Mouse (Mus musculus) layer of hippocampus, postnatal 36 days (tissue): Measurements from ENCODE around the gene Gm28053. TPM values are rescaled to one million over a fixed set of nuclear protein-coding genes. Genes with fewer than 3 reads are reported as not detected.
"Not testable (repeated sequence)": the region's sequence is repeated elsewhere in the genome, so short reads cannot be mapped to it uniquely, and the experiment has no call there.

Experiments used
- DNase-seq, 2 experiments: peaks; one replicate each; pipeline ENCODE4 v3.0.0; 2022
- total RNA-seq, 2 experiments: library from RNA; stranded (reverse); gene quantifications; 2 replicates each; pipeline ENCODE4 v1.2.3; 2021

Gene Gm28053
- total RNA-seq, result not detected

DNA sequence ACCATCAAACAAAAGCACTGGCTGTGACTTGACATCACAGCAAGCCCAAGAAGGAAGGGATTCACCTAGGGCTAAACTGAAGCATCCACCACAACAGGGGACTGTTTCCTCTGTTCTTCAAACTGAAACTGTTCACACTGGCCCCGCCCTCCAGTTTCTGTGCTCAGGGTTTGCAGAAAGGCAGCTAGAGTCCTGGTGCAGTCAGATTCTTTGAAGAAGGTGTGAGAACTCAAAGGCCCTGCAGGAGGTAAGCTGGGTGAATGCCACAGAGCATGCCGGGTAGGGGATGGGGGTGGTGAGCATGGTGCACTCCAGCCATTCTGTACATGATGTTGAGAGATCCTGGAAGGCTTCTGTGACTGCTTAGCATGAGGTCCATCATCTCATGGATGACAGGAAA, at the start of gene Gm28053, which contains the start of gene Gimap7:
Gm28053 (plus strand) TSS at position 153 of the 400 bp plus-strand sequence.
Gimap7 (plus strand) TSS at position 167 of the 400 bp plus-strand sequence.
- no peak for DNase-seq

- DNase-seq, result no peak
Observed at GRCm38 (mm10) chr6:48669446-48669969, 48.9 kb upstream of the Gm28053 start.

- DNase-seq, result no peak
Observed at GRCm38 (mm10) chr6:48674291-48675058, 43.9 kb upstream of the Gm28053 start.

DNA sequence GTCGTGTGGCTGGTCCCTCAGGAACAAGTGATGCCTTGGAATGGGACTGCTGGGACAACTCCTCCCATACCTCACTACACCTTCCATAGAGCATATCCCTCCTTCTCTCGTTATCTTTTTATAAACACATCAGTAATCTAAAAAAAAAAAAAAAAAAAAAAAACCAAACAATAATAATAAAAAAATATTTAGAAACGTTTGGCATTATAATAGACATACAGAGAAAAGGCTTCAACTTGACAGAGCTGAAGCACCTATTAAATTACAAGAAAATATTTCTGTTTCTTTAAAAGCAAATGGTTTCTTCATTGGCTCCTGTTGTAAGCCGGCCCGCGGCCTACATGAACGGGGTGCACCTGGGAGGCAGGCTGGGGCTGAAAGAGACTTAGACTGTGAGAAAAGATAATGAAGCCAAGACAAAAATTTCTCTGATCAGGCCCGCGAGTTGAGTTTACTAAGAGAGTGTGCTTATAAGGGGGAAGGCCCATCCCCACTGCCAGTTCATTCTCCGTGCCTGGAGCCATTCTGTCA, 42.9 kb upstream of the Gm28053 start:
- no peak for DNase-seq

DNA sequence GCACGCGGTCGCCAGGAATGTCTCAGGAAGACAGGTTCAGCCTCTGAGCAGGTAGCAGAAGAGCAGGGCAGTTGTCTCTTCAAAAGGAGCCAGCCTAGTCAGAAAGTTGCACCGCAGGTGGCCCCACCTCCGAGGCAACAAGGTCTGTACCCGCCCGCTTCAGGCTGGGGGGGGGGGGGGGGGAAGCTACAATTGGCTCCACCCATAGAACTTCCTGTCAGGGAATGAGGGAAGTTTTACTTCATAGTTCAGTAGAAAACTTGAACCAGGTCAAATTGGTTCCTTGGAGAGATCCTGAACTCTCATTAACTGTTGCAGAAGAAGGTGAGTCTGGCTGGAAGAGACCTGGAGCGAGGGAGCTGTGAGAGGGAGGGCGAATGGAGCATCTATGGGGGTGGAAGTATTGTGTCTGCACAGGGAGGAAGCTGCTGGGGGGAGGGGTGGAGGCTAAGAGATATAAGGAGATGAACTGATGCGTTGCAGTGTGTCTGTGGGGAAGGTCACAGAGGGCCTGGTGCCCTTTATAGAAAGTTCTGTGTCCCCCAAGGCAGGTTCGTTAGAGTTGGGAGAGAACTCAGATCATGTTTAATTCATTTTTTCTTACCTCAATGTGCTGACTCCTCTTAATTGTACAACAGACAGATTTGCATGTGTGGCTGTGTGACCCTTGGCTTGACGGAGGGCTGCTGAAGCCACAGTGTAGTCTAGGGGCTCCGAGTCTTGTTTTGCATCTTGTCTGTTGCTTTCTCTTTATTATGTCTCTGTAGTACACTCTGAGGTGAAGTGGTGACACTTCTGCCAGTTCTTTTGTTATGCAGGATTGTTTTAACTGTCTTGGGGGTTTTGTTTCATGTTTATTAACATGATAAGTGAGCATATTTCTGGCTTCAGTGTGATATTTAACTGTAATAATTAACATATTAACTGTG, 42.2 kb upstream of the Gm28053 start, which contains the start of gene Gimap9:
Gimap9 (plus strand) TSS at position 199 of the 929 bp plus-strand sequence.
- DNase-seq, result no peak

DNA sequence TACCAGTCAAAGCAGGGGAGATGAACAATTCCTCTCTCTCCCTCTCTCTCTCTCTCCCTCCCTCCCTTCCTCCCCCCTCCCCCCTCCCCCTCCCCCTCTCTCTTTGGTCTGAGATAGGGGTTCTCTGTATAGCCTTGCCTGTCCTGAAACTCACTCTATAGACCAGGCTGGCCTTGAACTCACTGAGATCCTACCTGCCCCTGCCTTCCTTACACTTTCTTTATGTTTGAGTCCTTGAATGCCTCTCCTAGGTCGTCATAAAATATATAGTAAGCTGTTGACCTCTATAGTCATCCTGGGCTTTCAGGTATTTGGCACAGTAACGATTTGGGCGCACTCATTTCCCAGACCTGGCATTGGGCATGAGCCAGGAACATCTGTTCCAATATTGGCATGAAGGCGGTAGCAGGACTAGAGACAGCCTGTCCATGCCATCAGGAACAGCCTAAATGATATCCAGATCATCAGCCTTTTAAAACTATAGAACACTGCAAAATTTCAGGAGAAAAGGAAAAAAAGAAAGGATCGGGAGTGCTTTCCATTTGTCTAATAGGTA, 41.5 kb upstream of the Gm28053 start:
- DNase-seq, result no peak

GRCm38 (mm10) chr6:48677492-48678345, 40.7 kb upstream of the Gm28053 start:
- DNase-seq, result no peak

GRCm38 (mm10) chr6:48678391-48678790, 40.0 kb upstream of the Gm28053 start:
- no peak for DNase-seq

DNA sequence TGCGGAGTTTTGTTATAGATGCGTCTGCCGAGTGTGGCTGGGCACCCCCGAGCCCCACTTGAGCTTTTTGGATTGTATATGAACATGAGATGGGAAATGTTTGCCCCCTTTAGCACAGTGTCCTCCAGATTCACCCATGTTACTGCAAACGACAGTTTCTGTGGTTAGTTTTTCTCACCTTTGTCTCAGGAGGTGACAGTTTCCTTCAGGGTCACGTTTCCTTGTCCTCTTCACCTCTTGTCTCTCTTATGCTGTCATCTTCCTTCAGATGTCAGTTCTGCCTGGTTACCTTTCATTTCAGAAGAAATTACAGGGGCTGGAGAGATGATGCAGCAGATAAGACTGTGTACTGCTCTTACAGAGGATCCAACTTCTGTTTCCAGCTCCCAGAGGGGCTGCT, 38.7 kb upstream of the Gm28053 start:
- DNase-seq, result no peak

DNA sequence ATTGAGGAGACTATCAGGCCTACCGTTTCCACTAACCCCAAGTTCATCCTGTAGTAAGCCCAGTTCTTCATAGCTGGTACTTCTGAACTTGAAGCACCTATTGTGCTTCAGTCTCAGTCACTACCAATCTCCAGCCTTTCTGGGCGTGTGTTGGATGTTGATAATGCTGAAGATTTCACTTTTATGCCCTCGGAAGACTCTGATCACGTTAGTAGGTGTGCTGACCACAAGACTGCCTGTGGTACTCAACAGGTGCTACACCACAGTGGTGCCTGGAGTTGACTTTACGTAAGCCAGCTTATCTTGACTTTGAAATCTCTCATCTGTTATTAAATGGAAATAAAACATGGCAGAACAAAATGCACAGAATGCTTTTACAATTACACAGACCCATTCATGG, 38.0 kb upstream of the Gm28053 start:
- DNase-seq, result no peak

GRCm38 (mm10) chr6:48681472-48682090, 36.8 kb upstream of the Gm28053 start:
- DNase-seq, result no peak

- no peak for DNase-seq
Observed at GRCm38 (mm10) chr6:48682271-48682670, 36.1 kb upstream of the Gm28053 start.

- not testable (repeated sequence) for DNase-seq
Observed at GRCm38 (mm10) chr6:48683263-48683821, 35.1 kb upstream of the Gm28053 start.

DNA sequence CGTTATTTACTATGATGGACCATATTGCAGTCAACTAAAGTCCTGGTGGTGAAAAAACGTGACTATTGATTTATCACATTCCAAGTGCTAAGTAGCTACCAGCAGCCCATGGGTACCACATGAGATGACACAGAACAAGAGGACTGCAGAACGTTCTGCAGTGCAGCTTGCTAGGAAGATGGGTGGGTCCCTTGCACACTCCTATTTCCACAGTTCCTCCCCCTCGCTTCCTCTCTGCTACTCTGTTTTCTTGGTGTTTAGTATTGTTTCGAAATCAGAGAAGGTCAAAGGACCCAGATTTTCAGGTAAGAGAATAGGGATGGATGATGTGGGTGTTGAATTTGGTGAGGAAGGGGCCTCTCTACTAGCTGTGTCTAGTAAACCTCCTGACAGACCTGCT, 34.1 kb upstream of the Gm28053 start, which contains the start of gene Gimap4:
Gimap4 (plus strand) TSS at position 231 of the 400 bp plus-strand sequence.
- no peak for DNase-seq

DNA sequence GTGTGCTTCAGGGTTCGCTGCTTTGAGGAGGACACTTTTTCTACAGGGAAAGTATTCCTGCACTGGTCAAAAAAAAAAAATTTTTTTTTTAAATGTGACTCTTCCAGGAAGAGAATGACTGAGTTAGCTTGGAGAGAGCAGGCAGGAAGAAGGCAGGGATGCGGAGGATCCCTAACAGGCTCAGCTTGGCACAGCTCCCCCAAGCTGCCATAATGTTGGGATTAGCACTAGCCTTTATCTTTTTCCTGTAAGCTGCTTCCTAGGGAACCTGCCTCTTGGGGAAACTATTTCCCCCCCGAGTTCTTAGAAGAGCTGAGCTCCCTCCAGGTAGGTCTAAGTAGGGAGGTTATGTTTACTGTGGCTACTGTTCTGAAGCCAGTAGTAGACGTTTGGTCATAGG, 33.6 kb upstream of the Gm28053 start:
- no peak for DNase-seq

GRCm38 (mm10) chr6:48685251-48685650, 33.2 kb upstream of the Gm28053 start:
- no peak for DNase-seq

DNA sequence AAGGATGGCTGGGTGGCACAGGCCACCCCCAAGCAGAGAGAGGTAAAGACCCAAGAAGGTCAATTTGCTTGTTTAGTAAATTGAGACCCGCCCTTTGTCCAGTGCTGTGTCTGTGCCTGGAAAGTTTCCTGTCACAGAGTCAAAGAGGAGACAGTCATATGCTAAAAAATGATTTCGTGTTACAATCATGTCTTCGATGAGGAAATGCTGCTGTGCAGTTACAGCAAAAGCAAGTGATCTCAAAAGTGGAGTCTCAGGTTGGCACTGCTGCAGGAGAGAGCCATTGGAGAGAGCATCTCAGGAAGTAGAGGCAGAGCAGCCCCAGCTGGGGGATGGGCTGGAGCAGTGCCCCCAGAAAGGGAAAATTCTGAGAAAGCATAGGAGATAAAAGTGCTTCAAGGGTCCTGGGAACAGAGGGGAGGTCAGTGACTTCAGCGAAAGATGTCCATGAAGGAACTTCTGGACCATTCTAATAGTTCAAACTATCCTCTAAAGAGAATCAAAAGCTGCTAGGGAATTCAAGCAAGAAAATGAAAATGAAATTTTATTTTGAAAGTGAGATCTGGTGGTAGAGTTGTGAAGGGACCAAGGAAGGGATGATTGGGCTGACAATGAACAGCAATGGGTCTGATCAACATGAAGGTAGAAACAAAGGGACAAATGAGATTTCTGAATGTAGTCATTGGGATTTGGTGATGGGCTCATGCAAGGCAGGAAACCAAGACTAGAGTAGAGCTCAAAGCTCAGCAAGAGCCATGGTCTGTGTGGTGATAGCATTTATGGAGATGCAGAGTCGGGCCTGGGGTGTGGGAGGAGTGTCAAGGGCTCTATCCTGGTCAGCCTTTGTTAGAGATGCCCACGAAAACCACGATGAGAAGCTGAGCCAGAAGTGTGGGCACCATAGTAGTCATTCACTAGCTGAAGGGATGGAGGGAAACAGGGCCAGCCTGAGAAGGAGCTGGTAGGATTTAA, 32.4 kb upstream of the Gm28053 start:
- no peak for DNase-seq

- DNase-seq, result no peak
Observed at GRCm38 (mm10) chr6:48687077-48687476, 31.3 kb upstream of the Gm28053 start.

GRCm38 (mm10) chr6:48689320-48689719, 29.1 kb upstream of the Gm28053 start:
- DNase-seq, result no peak
